Mouse (Mus musculus) liver, adult 2 months (tissue): ENCODE results near the gene Olfml2b. TPM values are rescaled to one million over a fixed set of nuclear protein-coding genes. Genes with fewer than 3 reads are reported as not detected.

Source experiments
- DNase-seq: peaks from one replicate; pipeline ENCODE4 v3.0.0-alpha.2; 2011; ENCODE audit warnings: low read depth, low spot score; ENCODE audit errors: extremely low read depth
- H3K27ac ChIP-seq: fragments of 200-500 bp; replicated peaks from 2 replicates; pipeline ENCODE4 v1.5.1; 2012; ENCODE audit warnings: low read depth, mild to moderate bottlenecking, control low read depth, inconsistent platforms, low read length; ENCODE audit not compliant: insufficient read depth
- H3K27me3 ChIP-seq: fragments of 200-500 bp; 2 replicates; pipeline ENCODE4 v1.6.1; 2012; ENCODE audit warnings: mild to moderate bottlenecking, moderate library complexity, low read length, inconsistent platforms; ENCODE audit not compliant: control insufficient read depth, insufficient read depth
- H3K36me3 ChIP-seq: fragments of 200-500 bp; 2 replicates; pipeline ENCODE4 v1.6.1; 2012; ENCODE audit warnings: low read length, inconsistent platforms; ENCODE audit not compliant: control insufficient read depth, insufficient read depth
- H3K4me1 ChIP-seq: fragments of 200-500 bp; 2 replicates; pipeline ENCODE4 v1.6.1; 2011; ENCODE audit warnings: low read length; ENCODE audit not compliant: control insufficient read depth, insufficient read depth
- H3K4me3 ChIP-seq: fragments of 200-500 bp; 2 replicates; pipeline ENCODE4 v1.5.1; 2011; ENCODE audit warnings: low read depth, mild to moderate bottlenecking, control low read depth, low read length, moderate library complexity; ENCODE audit not compliant: insufficient read depth
- H3K79me2 ChIP-seq: fragments of 200-500 bp; 2 replicates; pipeline ENCODE4 v1.6.1; 2012; ENCODE audit warnings: inconsistent platforms, mild to moderate bottlenecking, low read length, moderate library complexity; ENCODE audit not compliant: control insufficient read depth, insufficient read depth
- H3K9ac ChIP-seq: fragments of 200-500 bp; 2 replicates; pipeline ENCODE4 v1.6.1; 2012; ENCODE audit warnings: low read depth, mild to moderate bottlenecking, control low read depth, inconsistent platforms, low read length
- CTCF ChIP-seq: fragments of 200-500 bp; IDR thresholded peaks from 2 replicates; pipeline ENCODE4 v1.5.1; 2011; ENCODE audit warnings: low read depth, low read length, control low read depth
- POLR2A ChIP-seq: fragments of 200-500 bp; IDR thresholded peaks from 2 replicates; pipeline ENCODE4 v1.6.1; 2011; ENCODE audit warnings: low read length, control low read depth; ENCODE audit not compliant: insufficient read depth; ENCODE audit errors: extremely low read depth
- WGBS: fragments of 180-500 bp; shearing (Covaris S2); methylation state at CpG from one replicate; pipeline ENCODE4 v1.1.7; 2018; 5-methylcytosine and 5-hydroxymethylcytosine counted together
- polyA plus RNA-seq: library from polyadenylated mRNA; depleted of rRNA; stranded (reverse); fragments of >200 nt; gene quantifications from 2 replicates; pipeline ENCODE4 v1.2.3, GENCODE M21; 2012
- total RNA-seq: library from RNA; depleted of rRNA; stranded (reverse); fragments of >200 nt; gene quantifications from 2 replicates; pipeline ENCODE4 v1.2.3, GENCODE M21; 2014

Gene Olfml2b
- total and polyA plus RNA-seq, 2 experiments: 0.37 to 0.46 TPM

- H3K27ac ChIP-seq: no peak overlapping the region
- H3K79me2 ChIP-seq: no peaks in the 10 kb centered on the region
- no peak overlapping the region for H3K4me3 ChIP-seq
- no peaks in the 10 kb centered on the region for H3K27me3 ChIP-seq
- H3K4me1 ChIP-seq: peaks cover 9% of the 10 kb centered on the region
- TF ChIP-seq POLR2A (no peak), CTCF (no peak)
- 94% methylated on average over 7 of the region's 7 CpGs for WGBS
- H3K36me3 ChIP-seq: no peaks in the 10 kb centered on the region
- H3K9ac ChIP-seq: no peak overlapping the region
- DNase-seq: no peak
Observed at GRCm38 (mm10) chr1:170609872-170610271, 34.5 kb upstream of the Olfml2b start.

GRCm38 (mm10) chr1:170610289-170610688 lies 34.0 kb upstream of the Olfml2b start:
- no peak for TF ChIP-seq POLR2A
- TF ChIP-seq CTCF: no peak
- no peaks in the 10 kb centered on the region for H3K27me3 ChIP-seq
- H3K27ac ChIP-seq: no peak overlapping the region
- H3K4me1 ChIP-seq: peaks cover 9% of the 10 kb centered on the region
- no peak overlapping the region for H3K4me3 ChIP-seq
- no peak for DNase-seq
- H3K79me2 ChIP-seq: no peaks in the 10 kb centered on the region
- H3K9ac ChIP-seq: no peak overlapping the region
- whole genome bisulfite sequencing: 90% methylated on average over 3 of the region's 3 CpGs
- no peaks in the 10 kb centered on the region for H3K36me3 ChIP-seq

GRCm38 (mm10) chr1:170610695-170611094 lies 33.6 kb upstream of the Olfml2b start:
- Histone ChIP-seq H3K27ac (no peak overlapping the region), H3K4me3 (no peak overlapping the region), H3K9ac (no peak overlapping the region), H3K27me3 (no peaks in the 10 kb centered on the region), H3K79me2 (no peaks in the 10 kb centered on the region), H3K4me1 (peaks cover 9% of the 10 kb centered on the region), H3K36me3 (no peaks in the 10 kb centered on the region)
- no peak for TF ChIP-seq CTCF
- no peak for TF ChIP-seq POLR2A
- DNase-seq: no peak
- WGBS: 91% methylated on average over 3 of the region's 3 CpGs

- Histone ChIP-seq H3K27ac (no peak overlapping the region), H3K9ac (no peak overlapping the region), H3K27me3 (no peaks in the 10 kb centered on the region), H3K4me3 (no peak overlapping the region), H3K79me2 (no peaks in the 10 kb centered on the region), H3K36me3 (no peaks in the 10 kb centered on the region), H3K4me1 (peaks cover 9% of the 10 kb centered on the region)
- DNase-seq: no peak
- WGBS: 95% methylated on average over 3 of the region's 3 CpGs
- no peak for TF ChIP-seq POLR2A
- no peak for TF ChIP-seq CTCF
Observed at GRCm38 (mm10) chr1:170611631-170612030, 32.7 kb upstream of the Olfml2b start.

GRCm38 (mm10) chr1:170612968-170613872 lies 31.1 kb upstream of the Olfml2b start:
- Histone ChIP-seq H3K27ac (no peak overlapping the region), H3K79me2 (no peaks in the 10 kb centered on the region), H3K9ac (no peak overlapping the region), H3K4me1 (peaks cover 4% of the 10 kb centered on the region), H3K4me3 (no peak overlapping the region), H3K27me3 (no peaks in the 10 kb centered on the region), H3K36me3 (no peaks in the 10 kb centered on the region)
- peak; percentile 35 for DNase-seq
- TF ChIP-seq CTCF (peak; percentile 74), POLR2A (no peak)
- 63% methylated on average over 18 of the region's 18 CpGs for WGBS
